Mouse (Mus musculus) intestine, embryonic 14.5 days (tissue): ENCODE data around the gene Rab11fip4. TPM values are rescaled to one million over a fixed set of nuclear protein-coding genes. Genes with fewer than 3 reads are reported as not detected.

Source experiments
- ATAC-seq: fragments of 200-750 bp; cut with Nextera tagmentation; replicated peaks from 2 replicates; pipeline ENCODE4 v1.8.0; 2017; ENCODE audit warnings: low read depth, moderate number of reproducible peaks, moderate TSS enrichment, moderate library complexity; ENCODE audit not compliant: low FRiP score, low TSS enrichment
- DNase-seq: peaks from one replicate; pipeline ENCODE4 v3.0.0-alpha.2; 2018; ENCODE audit warnings: low spot score
- H3K27ac ChIP-seq: fragments of 300-500 bp; sonication (generic); 2 replicates; pipeline ENCODE4 v1.5.1; 2014; ENCODE audit warnings: low read depth, mild to moderate bottlenecking, control low read depth
- H3K27me3 ChIP-seq: fragments of 300-500 bp; sonication (generic); replicated peaks from 2 replicates; pipeline ENCODE4 v1.6.1; 2014; ENCODE audit warnings: low read length, control low read depth; ENCODE audit not compliant: control insufficient read depth, insufficient read depth
- H3K36me3 ChIP-seq: fragments of 300-500 bp; sonication (generic); 2 replicates; pipeline ENCODE4 v1.6.1; 2014; ENCODE audit warnings: low read length, control low read depth; ENCODE audit not compliant: control insufficient read depth, insufficient read depth
- H3K4me1 ChIP-seq: fragments of 300-500 bp; sonication (generic); replicated peaks from 2 replicates; pipeline ENCODE4 v1.6.1; 2014; ENCODE audit warnings: low read length, control low read depth, mixed read lengths; ENCODE audit not compliant: control insufficient read depth, insufficient read depth
- H3K4me2 ChIP-seq: fragments of 300-500 bp; sonication (generic); 2 replicates; pipeline ENCODE4 v1.6.1; 2014; ENCODE audit warnings: low read length
- H3K4me3 ChIP-seq: fragments of 300-500 bp; sonication (generic); 2 replicates; pipeline ENCODE4 v1.5.1; 2014; ENCODE audit warnings: low read depth, low read length, control low read depth, mixed read lengths
- H3K9ac ChIP-seq: fragments of 300-500 bp; sonication (generic); 2 replicates; pipeline ENCODE4 v1.6.1; 2014; ENCODE audit warnings: mild to moderate bottlenecking, low read length
- H3K9me3 ChIP-seq: fragments of 300-500 bp; sonication (generic); 2 replicates; pipeline ENCODE4 v1.6.1; 2016; ENCODE audit warnings: low read length, control low read depth; ENCODE audit not compliant: control insufficient read depth
- WGBS: fragments of 180-500 bp; shearing (Covaris S2); extraction: QIAGEN DNeasy Blood & Tissue Kit; methylation state at CpG from one replicate; pipeline ENCODE4 v1.1.7; 2014; 5-methylcytosine and 5-hydroxymethylcytosine counted together
- polyA plus RNA-seq: library from polyadenylated mRNA; unstranded; fragments of >200 nt; fragmentation: Nextera tagmentation; extraction: Ambion mirVana; gene quantifications from 2 replicates; pipeline ENCODE4 v1.2.1, GENCODE M21; 2014

The Rab11fip4 gene
- polyA plus RNA-seq, 1 experiment from 2014 or later = 1.5 TPM

DNA sequence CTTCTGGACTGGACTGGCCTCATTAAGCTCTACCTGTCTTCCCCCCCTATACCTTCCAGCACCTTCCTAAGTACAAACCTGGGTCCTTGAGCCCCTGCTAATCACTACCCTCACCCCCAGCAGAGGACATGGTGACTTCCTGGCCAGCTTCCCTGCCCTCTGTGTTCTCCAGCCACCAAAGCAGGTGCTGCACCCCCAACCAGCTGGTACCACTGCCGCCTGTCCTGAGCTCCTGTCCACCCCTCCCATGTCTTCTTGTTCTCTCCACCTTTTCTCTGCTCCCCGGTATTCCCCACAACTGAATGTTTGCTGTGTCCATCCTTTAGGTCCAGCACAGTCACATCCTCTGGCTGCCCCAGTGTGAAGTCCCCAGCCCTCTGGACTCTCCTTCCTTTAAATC is 19.4 kb downstream of the Rab11fip4 start:
- H3K27ac ChIP-seq = no peak overlapping the region
- ATAC-seq (no peak), DNase-seq (no peak)
- no peaks in the 10 kb centered on the region for H3K36me3 ChIP-seq
- no peak overlapping the region for H3K9ac ChIP-seq
- WGBS = 59% methylated on average over 2 of the region's 2 CpGs
- H3K9me3 ChIP-seq = no peaks in the 10 kb centered on the region
- H3K4me3 ChIP-seq = no peak overlapping the region
- peaks cover 15% of the 10 kb centered on the region for H3K4me1 ChIP-seq
- no peak overlapping the region for H3K4me2 ChIP-seq
- no peaks in the 10 kb centered on the region for H3K27me3 ChIP-seq

DNA sequence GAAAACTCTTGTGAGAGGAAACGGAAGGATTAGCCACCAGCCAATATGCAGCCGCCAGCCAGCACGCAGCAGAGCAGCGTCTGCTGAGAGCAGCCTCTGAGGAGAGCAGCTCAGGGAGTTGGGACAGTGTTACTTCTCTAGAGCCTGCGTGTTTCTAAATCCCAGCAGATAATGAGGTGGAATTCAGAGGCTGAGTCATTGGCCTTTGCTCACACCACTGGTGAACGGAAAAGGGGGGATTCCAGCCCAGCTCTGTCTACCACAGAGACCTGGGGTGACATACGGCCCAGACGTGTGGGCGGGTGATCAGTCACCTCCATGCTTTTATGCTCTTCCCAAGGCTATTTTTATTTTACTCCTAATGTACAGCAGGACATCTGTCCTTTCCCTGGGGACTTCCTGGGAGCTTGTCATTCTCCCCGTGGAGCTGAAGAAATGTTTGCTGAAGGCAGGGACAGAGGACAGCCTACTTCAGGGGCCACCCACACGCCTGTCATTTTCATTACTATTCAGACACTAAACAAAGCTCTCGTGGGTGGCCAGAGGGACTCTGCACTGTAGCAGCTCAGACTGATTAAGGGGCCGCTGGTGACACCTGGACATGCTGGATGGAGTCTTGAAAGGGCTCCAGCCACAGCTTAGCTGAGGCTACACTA is 20.1 kb downstream of the Rab11fip4 start:
- ATAC-seq (no peak; the same call in 1 of the 2 replicates), DNase-seq (no peak)
- H3K27me3 ChIP-seq = no peaks in the 10 kb centered on the region
- peaks cover 15% of the 10 kb centered on the region for H3K4me1 ChIP-seq
- H3K36me3 ChIP-seq = no peaks in the 10 kb centered on the region
- H3K9me3 ChIP-seq = no peaks in the 10 kb centered on the region
- H3K4me2 ChIP-seq = no peak overlapping the region
- WGBS = 15% methylated on average over 13 of the region's 13 CpGs
- no peak overlapping the region for H3K27ac ChIP-seq
- no peak overlapping the region for H3K4me3 ChIP-seq
- H3K9ac ChIP-seq = no peak overlapping the region

DNA sequence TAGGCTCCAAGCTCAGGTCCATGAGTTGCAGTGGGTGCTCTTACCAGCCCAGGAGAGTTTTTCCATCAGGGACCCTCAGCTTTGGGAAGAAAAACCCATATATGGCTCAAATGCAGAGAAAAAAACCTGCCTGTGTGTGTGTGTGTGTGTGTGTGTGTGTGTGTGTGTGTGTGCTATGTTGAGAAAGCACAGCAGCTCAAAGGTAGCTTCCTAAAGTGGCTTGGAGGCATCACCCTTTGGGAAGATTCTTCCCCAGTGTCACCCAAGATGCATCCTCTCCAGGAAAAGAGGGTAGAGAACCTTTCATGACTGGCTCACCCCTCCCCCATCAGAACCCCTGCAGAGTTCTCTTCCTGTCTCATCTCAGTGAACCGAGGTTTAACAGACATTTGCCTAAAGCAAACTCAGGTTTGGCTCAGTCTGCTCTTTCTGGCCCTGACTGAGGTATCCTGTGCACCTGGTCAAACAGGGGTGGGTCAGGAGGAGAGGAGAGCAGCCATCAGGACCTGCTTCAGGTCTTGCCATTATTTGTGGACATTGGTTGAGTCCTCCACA is 21.1 kb downstream of the Rab11fip4 start:
- WGBS = 10% methylated on average over 1 of the region's 1 CpGs
- Histone ChIP-seq H3K36me3 (no peaks in the 10 kb centered on the region), H3K27me3 (no peaks in the 10 kb centered on the region), H3K4me3 (no peak overlapping the region), H3K4me2 (no peak overlapping the region), H3K4me1 (peaks cover 15% of the 10 kb centered on the region), H3K9ac (no peak overlapping the region), H3K27ac (no peak overlapping the region), H3K9me3 (no peaks in the 10 kb centered on the region)
- DNase-seq = no peak
- ATAC-seq = no peak

DNA sequence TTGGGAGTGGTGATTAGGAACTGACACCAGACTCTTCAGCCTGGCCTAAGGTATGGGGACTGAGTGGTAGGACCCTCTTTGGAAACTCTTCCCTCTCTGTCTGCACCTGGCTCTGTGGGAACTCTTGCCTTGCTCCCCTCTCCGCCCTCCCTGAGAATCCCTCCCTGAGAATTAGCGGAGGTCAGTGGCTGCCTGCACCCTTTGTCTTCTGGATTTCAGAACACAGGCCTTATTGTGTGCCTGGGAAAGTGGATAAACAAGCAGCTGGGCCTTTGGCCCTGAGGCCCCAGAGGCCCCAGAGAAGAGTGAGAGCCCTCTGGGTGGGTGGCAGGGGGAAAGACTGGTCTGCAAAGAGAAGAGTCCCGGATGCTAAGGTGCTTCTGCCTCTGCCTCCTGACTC is 22.1 kb downstream of the Rab11fip4 start:
- Histone ChIP-seq H3K36me3 (no peaks in the 10 kb centered on the region), H3K4me3 (no peak overlapping the region), H3K9me3 (no peaks in the 10 kb centered on the region), H3K27ac (no peak overlapping the region), H3K9ac (no peak overlapping the region), H3K27me3 (no peaks in the 10 kb centered on the region), H3K4me2 (no peak overlapping the region), H3K4me1 (peaks cover 15% of the 10 kb centered on the region)
- 53% methylated on average over 3 of the region's 3 CpGs for WGBS
- ATAC-seq = no peak
- no peak for DNase-seq

DNA sequence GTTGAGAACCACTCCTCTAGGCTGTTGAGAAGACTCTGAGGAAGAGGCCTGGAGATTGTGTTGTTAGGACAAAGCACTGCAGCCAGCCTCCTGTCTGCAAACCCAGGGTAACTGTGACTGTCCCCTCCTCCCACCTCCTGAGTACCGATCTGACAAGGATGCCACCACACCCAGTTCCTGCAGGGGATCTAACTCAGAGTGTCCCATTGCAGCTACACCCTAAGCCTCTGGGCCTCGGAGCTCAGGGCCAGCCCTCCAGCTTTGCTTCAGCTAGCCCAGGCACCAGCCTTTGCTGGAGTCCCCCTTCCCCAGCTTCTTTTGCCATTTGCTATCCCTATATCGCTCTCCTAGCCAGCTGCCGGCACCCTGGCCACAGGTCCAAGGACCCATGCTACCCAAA is 22.7 kb downstream of the Rab11fip4 start:
- Histone ChIP-seq H3K36me3 (no peaks in the 10 kb centered on the region), H3K9me3 (no peaks in the 10 kb centered on the region), H3K4me3 (no peak overlapping the region), H3K27me3 (no peaks in the 10 kb centered on the region), H3K4me1 (peaks cover 15% of the 10 kb centered on the region), H3K9ac (no peak overlapping the region), H3K27ac (no peak overlapping the region), H3K4me2 (no peak overlapping the region)
- ATAC-seq = no peak
- no peak for DNase-seq
- WGBS = 54% methylated on average over 4 of the region's 4 CpGs

DNA sequence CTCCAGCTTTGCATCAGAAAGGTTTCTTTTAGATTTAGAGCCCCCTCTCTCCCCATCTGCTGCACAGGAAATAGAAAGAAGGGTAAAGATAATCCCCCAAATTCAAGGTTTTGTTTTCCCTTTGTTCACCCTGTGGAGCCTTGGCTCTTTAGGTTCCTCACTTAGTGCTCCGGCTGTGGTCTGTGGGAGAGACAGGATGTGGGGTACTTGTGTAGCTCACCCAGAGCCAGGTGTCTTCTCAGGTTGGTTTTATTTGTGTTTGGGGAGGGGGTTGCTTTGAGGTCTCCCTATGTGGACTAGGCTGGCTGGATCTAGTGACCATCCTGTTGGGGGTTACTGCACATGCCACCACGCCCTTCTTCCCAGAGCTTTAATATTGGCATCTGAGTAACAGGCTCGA is 23.9 kb downstream of the Rab11fip4 start:
- no peaks in the 10 kb centered on the region for H3K9me3 ChIP-seq
- H3K36me3 ChIP-seq = no peaks in the 10 kb centered on the region
- 79% methylated on average over 3 of the region's 3 CpGs for WGBS
- H3K4me2 ChIP-seq = no peak overlapping the region
- H3K27ac ChIP-seq = no peak overlapping the region
- no peak for ATAC-seq
- peaks cover 15% of the 10 kb centered on the region for H3K4me1 ChIP-seq
- H3K9ac ChIP-seq = no peak overlapping the region
- H3K27me3 ChIP-seq = no peaks in the 10 kb centered on the region
- no peak overlapping the region for H3K4me3 ChIP-seq
- DNase-seq = no peak

DNA sequence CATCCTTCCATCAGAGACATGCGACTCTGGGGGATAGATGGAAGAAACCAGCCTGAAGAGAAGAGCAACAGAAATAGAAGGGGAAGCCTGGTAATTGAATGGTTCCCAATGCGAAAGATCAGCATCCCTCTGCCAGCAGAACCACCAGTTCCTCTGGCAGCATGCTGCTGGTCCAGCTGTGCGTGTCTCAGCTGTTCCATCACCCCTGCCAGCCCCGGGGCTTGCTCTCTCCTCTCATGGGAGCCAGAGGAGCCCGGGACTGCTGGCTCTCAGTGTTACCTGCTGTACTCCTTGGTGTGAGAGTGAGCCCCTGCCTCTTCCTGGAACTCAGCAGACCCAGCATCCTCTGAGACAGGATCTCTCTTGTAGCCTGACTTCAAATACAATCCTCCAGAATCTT is 24.9 kb downstream of the Rab11fip4 start:
- ATAC-seq (no peak), DNase-seq (no peak)
- WGBS = 68% methylated on average over 5 of the region's 5 CpGs
- H3K27ac ChIP-seq = no peak overlapping the region
- H3K4me3 ChIP-seq = no peak overlapping the region
- H3K27me3 ChIP-seq = no peaks in the 10 kb centered on the region
- no peak overlapping the region for H3K9ac ChIP-seq
- H3K36me3 ChIP-seq = no peaks in the 10 kb centered on the region
- H3K4me1 ChIP-seq = peaks cover 10% of the 10 kb centered on the region
- H3K4me2 ChIP-seq = no peak overlapping the region
- no peaks in the 10 kb centered on the region for H3K9me3 ChIP-seq

DNA sequence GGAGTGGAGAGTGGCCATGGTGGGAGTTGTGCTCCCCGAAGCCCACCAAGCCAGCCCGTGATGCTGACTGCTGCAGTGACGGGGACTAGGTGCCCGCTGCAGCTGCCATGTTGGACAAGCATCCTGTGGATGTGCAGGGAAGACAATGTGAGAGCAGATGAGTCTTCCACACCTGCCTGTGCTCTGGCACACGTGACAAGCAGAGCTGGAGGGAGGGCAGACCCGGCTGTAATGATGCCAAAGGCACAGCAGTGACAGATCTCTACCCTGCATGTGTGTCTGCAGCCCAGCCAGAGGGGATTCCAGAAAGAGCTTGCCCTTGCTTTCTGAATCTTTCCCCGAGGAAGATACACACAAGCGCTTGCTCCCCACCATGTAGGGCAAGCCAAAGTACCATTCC is 27.0 kb downstream of the Rab11fip4 start:
- H3K4me1 ChIP-seq = no peaks in the 10 kb centered on the region
- H3K4me2 ChIP-seq = no peak overlapping the region
- H3K9ac ChIP-seq = no peak overlapping the region
- H3K27me3 ChIP-seq = no peaks in the 10 kb centered on the region
- no peaks in the 10 kb centered on the region for H3K9me3 ChIP-seq
- no peaks in the 10 kb centered on the region for H3K36me3 ChIP-seq
- WGBS = 90% methylated on average over 8 of the region's 8 CpGs
- no peak for ATAC-seq
- H3K27ac ChIP-seq = no peak overlapping the region
- no peak overlapping the region for H3K4me3 ChIP-seq
- DNase-seq = no peak

DNA sequence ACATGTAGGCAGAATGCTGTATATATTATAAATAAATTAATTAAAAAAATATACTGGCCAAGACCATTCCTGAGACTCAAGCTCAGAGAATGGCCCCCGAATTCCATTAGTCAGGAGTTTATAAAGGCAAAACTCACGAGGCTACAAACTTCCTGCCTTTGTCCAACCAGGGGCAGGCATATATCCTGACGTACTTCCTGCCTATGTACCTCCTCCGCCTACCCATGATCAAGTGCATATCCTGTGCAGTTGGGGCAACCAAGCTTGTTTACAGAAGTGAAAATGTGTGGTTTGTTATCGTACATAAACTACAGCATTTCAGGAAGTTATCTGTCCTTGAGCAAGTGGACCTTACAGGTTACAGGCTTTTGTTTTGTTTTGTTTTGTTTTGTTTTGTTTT is 32.0 kb downstream of the Rab11fip4 start:
- Histone ChIP-seq H3K9ac (no peak overlapping the region), H3K4me3 (no peak overlapping the region), H3K27ac (no peak overlapping the region), H3K4me1 (no peaks in the 10 kb centered on the region), H3K4me2 (no peak overlapping the region), H3K27me3 (no peaks in the 10 kb centered on the region), H3K9me3 (no peaks in the 10 kb centered on the region), H3K36me3 (no peaks in the 10 kb centered on the region)
- no peak for DNase-seq
- WGBS = 71% methylated on average over 5 of the region's 5 CpGs
- no peak for ATAC-seq
